21 mouse cellular contexts compared by ENCODE assay signal in genomic region chr15:51574538-51575105, GRCm38 (mm10).
A peak's percentile ranks its signal among the peaks of the same experiment; 100 is the strongest.
DNase-seq lines count a peak whose midpoint lies in the region; ATAC-seq lines count a peak whose summit lies in the region.
"Had no signal": no experiment of that assay in that cellular context is flagged by ENCODE, and none has a peak within 500 bp of the region (broad histone marks: within the 10 kb centered on the region; RNA-seq: fewer than 3 reads in every experiment).

No protein-coding gene starts in this region.

- H3K9ac ChIP-seq in forebrain, embryonic 11.5 days (ENCODE audit: low read length), result no peak overlapping the region
- H3K9ac ChIP-seq: embryonic facial prominence, embryonic 15.5 days; forebrain, embryonic 13.5 days; hindbrain, embryonic 13.5 days; intestine, embryonic 15.5 days; midbrain, embryonic 12.5 days; stomach, embryonic 15.5 days had no signal

- H3K27me3 ChIP-seq in forebrain, embryonic 11.5 days (ENCODE audit: control insufficient read depth, insufficient read depth, low read length), result no peaks in the 10 kb centered on the region
- H3K27me3 ChIP-seq: embryonic facial prominence, embryonic 15.5 days; forebrain, embryonic 13.5 days; hindbrain, embryonic 13.5 days; intestine, embryonic 15.5 days; midbrain, embryonic 12.5 days; Patski; stomach, embryonic 15.5 days had no signal

- no peak overlapping the region for H3K27ac ChIP-seq in forebrain, embryonic 11.5 days (ENCODE audit: low read depth, low read length)
- H3K27ac ChIP-seq: embryonic facial prominence, embryonic 15.5 days; forebrain, embryonic 13.5 days; hindbrain, embryonic 13.5 days; intestine, embryonic 15.5 days; kidney, postnatal 0 days; layer of hippocampus, adult 2 months; midbrain, embryonic 12.5 days; stomach, embryonic 15.5 days had no signal

- no peak overlapping the region for H3K4me2 ChIP-seq in forebrain, embryonic 11.5 days (ENCODE audit: low read depth, low read length, severe bottlenecking)
- H3K4me2 ChIP-seq: embryonic facial prominence, embryonic 15.5 days; forebrain, embryonic 13.5 days; hindbrain, embryonic 13.5 days; intestine, embryonic 15.5 days; midbrain, embryonic 12.5 days; stomach, embryonic 15.5 days had no signal

- no peaks in the 10 kb centered on the region for H3K9me3 ChIP-seq in forebrain, embryonic 11.5 days (ENCODE audit: control insufficient read depth, low read length)
- H3K9me3 ChIP-seq: embryonic facial prominence, embryonic 15.5 days; forebrain, embryonic 13.5 days; hindbrain, embryonic 13.5 days; intestine, embryonic 15.5 days; midbrain, embryonic 12.5 days; stomach, embryonic 15.5 days had no signal

- WGBS in forebrain, embryonic 11.5 days, result 82% methylated on average over 8 of the region's 8 CpGs

- ATAC-seq in forebrain, embryonic 11.5 days (replicated peaks; ENCODE audit: low FRiP score), result no peak
- ATAC-seq: forebrain, embryonic 13.5 days; intestine, embryonic 15.5 days; Patski had no signal

- H3K4me3 ChIP-seq in forebrain, embryonic 11.5 days (ENCODE audit: low read depth, low read length), result no peak overlapping the region
- H3K4me3 ChIP-seq: embryonic facial prominence, embryonic 15.5 days; forebrain, embryonic 13.5 days; hindbrain, embryonic 13.5 days; intestine, embryonic 15.5 days; layer of hippocampus, adult 2 months; midbrain, embryonic 12.5 days; stomach, embryonic 15.5 days had no signal

- peak; percentile 16 for DNase-seq in gastrocnemius, adult 18-20 months (ENCODE audit: low spot score)
- DNase-seq in gastrocnemius, postnatal 4 days (ENCODE audit: low spot score in 2 of 2), result no peak
- peak; percentile 83 for DNase-seq in adipocyte (ENCODE audit: low spot score)
- peak; percentile 26 to 35 for DNase-seq in heart, postnatal 14 days
- peak; percentile 8 for DNase-seq in lung, postnatal 14 days
- DNase-seq in layer of hippocampus, adult 9-10 months (ENCODE audit: low spot score), result no peak
- no peak for DNase-seq in kidney, adult 8-10 months
- no peak for DNase-seq in forebrain, embryonic 11.5 days (ENCODE audit: low spot score)
- DNase-seq: cerebellum, adult 11-12 months; gastrocnemius, postnatal 14 days; spleen, adult 18-20 months; thymus, postnatal 36 days had no signal

- intact Hi-C loops in heart, postnatal 14 days (cut with DNase I), result no loop called here

- H3K4me1 ChIP-seq in forebrain, embryonic 11.5 days (replicated peaks; ENCODE audit: control insufficient read depth, insufficient read depth, low read length), result no peaks in the 10 kb centered on the region
- H3K4me1 ChIP-seq: embryonic facial prominence, embryonic 15.5 days; forebrain, embryonic 13.5 days; hindbrain, embryonic 13.5 days; intestine, embryonic 15.5 days; midbrain, embryonic 12.5 days; stomach, embryonic 15.5 days had no signal

- H3K36me3 ChIP-seq in forebrain, embryonic 11.5 days (ENCODE audit: control insufficient read depth, insufficient read depth, low read length), result no peaks in the 10 kb centered on the region
- H3K36me3 ChIP-seq: embryonic facial prominence, embryonic 15.5 days; hindbrain, embryonic 13.5 days; intestine, embryonic 15.5 days; midbrain, embryonic 12.5 days; stomach, embryonic 15.5 days had no signal

Comparison
In these comparisons a context has a peak if more than half of its experiments do, and no peak if none do; other contexts are left out.
1. DNase-seq: peak in gastrocnemius, adult 18-20 months (single experiment), adipocyte (single experiment), heart, postnatal 14 days (2 of 2) and lung, postnatal 14 days (single experiment); none in gastrocnemius, postnatal 4 days (0 of 2), layer of hippocampus, adult 9-10 months (single experiment), kidney, adult 8-10 months (0 of 2) and forebrain, embryonic 11.5 days (single experiment).